Mouse (Mus musculus) heart, embryonic 14.5 days (tissue): ENCODE data around the gene Ptprd. TPM values are rescaled to one million over a fixed set of nuclear protein-coding genes. Genes with fewer than 3 reads are reported as not detected.

ENCODE experiments used
- ATAC-seq: fragments of 200-750 bp; cut with Nextera tagmentation; 2 replicates; pipeline ENCODE4 v1.8.0; 2017; ENCODE audit warnings: low read depth, moderate TSS enrichment; ENCODE audit not compliant: insufficient number of reproducible peaks, insufficient read depth, low FRiP score
- H3K27ac ChIP-seq, 2 experiments: fragments of 200-500 bp in 1 of 2; fragments of 300-500 bp in 1 of 2; sonication (generic) in 1 of 2; replicated peaks in 1 of 2; 2 replicates each; pipeline ENCODE4 v1.5.1; 2012 to 2014; ENCODE audit warnings: low read depth in 2 of 2, low read length in 2 of 2, control low read depth in 1 of 2, mild to moderate bottlenecking in 1 of 2, mixed read lengths in 1 of 2; ENCODE audit not compliant: control insufficient read depth in 1 of 2, insufficient read depth in 1 of 2
- H3K27me3 ChIP-seq: fragments of 300-500 bp; sonication (generic); 2 replicates; pipeline ENCODE4 v1.6.1; 2014; ENCODE audit warnings: mild to moderate bottlenecking, low read length, control low read depth; ENCODE audit not compliant: control insufficient read depth, insufficient read depth
- H3K36me3 ChIP-seq: fragments of 300-500 bp; sonication (generic); 2 replicates; pipeline ENCODE4 v1.6.1; 2014; ENCODE audit warnings: mild to moderate bottlenecking, control low read depth, low read length, mixed read lengths; ENCODE audit not compliant: control insufficient read depth, insufficient read depth
- H3K4me1 ChIP-seq, 2 experiments: fragments of 200-500 bp in 1 of 2; fragments of 300-500 bp in 1 of 2; sonication (generic) in 1 of 2; 2 replicates each; pipeline ENCODE4 v1.6.1; 2012 to 2014; ENCODE audit warnings: low read length in 2 of 2, control low read depth in 1 of 2, mixed read lengths in 1 of 2; ENCODE audit not compliant: control insufficient read depth in 2 of 2, insufficient read depth in 2 of 2
- H3K4me2 ChIP-seq: fragments of 300-500 bp; sonication (generic); 2 replicates; pipeline ENCODE4 v1.6.1; 2014; ENCODE audit warnings: mild to moderate bottlenecking, low read length
- H3K4me3 ChIP-seq, 2 experiments: fragments of 200-500 bp in 1 of 2; fragments of 300-500 bp in 1 of 2; sonication (generic) in 1 of 2; 2 replicates each; pipeline ENCODE4 v1.5.1; 2012 to 2014; ENCODE audit warnings: low read length in 2 of 2, mild to moderate bottlenecking in 2 of 2, control low read depth in 1 of 2, low read depth in 1 of 2, moderate library complexity in 1 of 2; ENCODE audit not compliant: control insufficient read depth in 1 of 2, insufficient read depth in 1 of 2
- H3K9ac ChIP-seq: fragments of 300-500 bp; sonication (generic); 2 replicates; pipeline ENCODE4 v1.6.1; 2014; ENCODE audit warnings: mild to moderate bottlenecking, low read length
- H3K9me3 ChIP-seq: fragments of 300-500 bp; sonication (generic); 2 replicates; pipeline ENCODE4 v1.6.1; 2016; ENCODE audit warnings: low read length, control low read depth; ENCODE audit not compliant: control insufficient read depth
- WGBS: fragments of 180-500 bp; shearing (Covaris S2); extraction: QIAGEN DNeasy Blood & Tissue Kit; methylation state at CpG from one replicate; pipeline ENCODE4 v1.1.7; 2014; 5-methylcytosine and 5-hydroxymethylcytosine counted together
- polyA plus RNA-seq: library from polyadenylated mRNA; unstranded; fragments of >200 nt; fragmentation: Nextera tagmentation; extraction: Ambion mirVana; gene quantifications from 2 replicates; pipeline ENCODE4 v1.2.1, GENCODE M21; 2014

Ptprd gene
- polyA plus RNA-seq, 1 experiment from 2014 or later = 21.8 TPM

- no peaks in the 10 kb centered on the region for H3K9me3 ChIP-seq
- H3K4me2 ChIP-seq = no peak overlapping the region
- no peak overlapping the region for H3K4me3 ChIP-seq
- WGBS = 59% methylated on average over 1 of the region's 1 CpGs
- no peak overlapping the region for H3K9ac ChIP-seq
- no peak for ATAC-seq
- no peaks in the 10 kb centered on the region for H3K36me3 ChIP-seq
- H3K27me3 ChIP-seq = no peaks in the 10 kb centered on the region
- no peaks in the 10 kb centered on the region for H3K4me1 ChIP-seq
- no peak overlapping the region for H3K27ac ChIP-seq
Observed at GRCm38 (mm10) chr4:77249801-77250200, 962.0 kb downstream of the Ptprd start.

GRCm38 (mm10) chr4:77248918-77249317, 962.8 kb downstream of the Ptprd start:
- ATAC-seq = no peak
- 68% methylated on average over 1 of the region's 1 CpGs for whole genome bisulfite sequencing
- no peaks in the 10 kb centered on the region for H3K36me3 ChIP-seq
- H3K27me3 ChIP-seq = no peaks in the 10 kb centered on the region
- H3K4me3 ChIP-seq = no peak overlapping the region
- H3K27ac ChIP-seq = no peak overlapping the region
- H3K9ac ChIP-seq = no peak overlapping the region
- H3K4me1 ChIP-seq = no peaks in the 10 kb centered on the region
- H3K4me2 ChIP-seq = no peak overlapping the region
- H3K9me3 ChIP-seq = no peaks in the 10 kb centered on the region

- 75% methylated on average over 6 of the region's 6 CpGs for WGBS
- H3K4me1 ChIP-seq = no peaks in the 10 kb centered on the region
- H3K27me3 ChIP-seq = no peaks in the 10 kb centered on the region
- H3K36me3 ChIP-seq = no peaks in the 10 kb centered on the region
- H3K4me3 ChIP-seq = no peak overlapping the region
- H3K9me3 ChIP-seq = no peaks in the 10 kb centered on the region
- no peak for ATAC-seq
- no peak overlapping the region for H3K4me2 ChIP-seq
- no peak overlapping the region for H3K9ac ChIP-seq
- H3K27ac ChIP-seq = no peak overlapping the region
Observed at GRCm38 (mm10) chr4:77241852-77242455, 969.8 kb downstream of the Ptprd start.

GRCm38 (mm10) chr4:77238144-77238543, 973.6 kb downstream of the Ptprd start:
- Histone ChIP-seq H3K27me3 (no peaks in the 10 kb centered on the region), H3K9me3 (no peaks in the 10 kb centered on the region), H3K4me1 (no peaks in the 10 kb centered on the region), H3K9ac (no peak overlapping the region), H3K27ac (no peak overlapping the region), H3K4me3 (no peak overlapping the region), H3K36me3 (no peaks in the 10 kb centered on the region), H3K4me2 (no peak overlapping the region)
- WGBS = 71% methylated on average over 1 of the region's 1 CpGs
- ATAC-seq = no peak

DNA sequence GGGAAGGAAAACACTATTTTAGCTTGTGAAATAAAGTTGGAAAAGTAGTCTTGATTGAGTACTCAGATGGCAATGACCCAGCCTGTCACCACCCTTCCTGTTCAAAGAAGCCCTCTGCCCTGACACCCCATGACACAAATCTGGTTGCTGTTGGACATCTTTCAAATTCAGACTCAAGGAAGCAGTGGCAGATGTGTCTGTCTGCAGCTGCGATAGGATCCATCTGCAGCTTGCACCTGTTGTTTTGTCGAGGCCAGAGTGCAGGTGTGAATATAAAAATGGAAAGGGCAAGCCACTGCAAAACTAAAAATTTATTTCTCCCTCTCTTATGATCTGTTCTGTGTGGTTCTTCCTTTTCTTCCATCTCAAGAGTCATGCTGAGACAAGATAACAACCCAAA, 978.5 kb downstream of the Ptprd start:
- H3K27me3 ChIP-seq = no peaks in the 10 kb centered on the region
- no peaks in the 10 kb centered on the region for H3K9me3 ChIP-seq
- H3K4me1 ChIP-seq = no peaks in the 10 kb centered on the region
- H3K9ac ChIP-seq = no peak overlapping the region
- H3K4me2 ChIP-seq = no peak overlapping the region
- WGBS = 71% methylated on average over 2 of the region's 2 CpGs
- no peaks in the 10 kb centered on the region for H3K36me3 ChIP-seq
- no peak overlapping the region for H3K27ac ChIP-seq
- ATAC-seq = no peak
- no peak overlapping the region for H3K4me3 ChIP-seq

DNA sequence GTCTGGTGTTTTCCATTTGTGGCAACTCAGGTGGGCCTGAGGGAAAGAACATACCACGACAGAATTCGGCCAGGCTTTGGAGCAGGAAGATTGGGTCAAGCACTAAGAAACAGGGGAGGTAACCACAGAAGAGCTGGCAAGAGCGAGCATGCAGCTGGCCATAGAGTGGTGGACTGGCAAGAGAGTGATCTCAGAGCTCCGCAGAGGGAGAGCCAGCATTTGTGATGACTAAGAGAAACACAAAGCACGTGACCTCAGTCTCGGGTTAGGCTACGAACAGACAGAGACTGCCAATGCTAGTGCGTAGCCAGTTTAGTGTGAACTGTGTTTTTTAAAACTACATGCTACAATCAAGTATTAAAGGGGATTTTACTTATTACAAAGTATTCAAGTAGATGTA, 1042.9 kb downstream of the Ptprd start:
- H3K4me2 ChIP-seq = no peak overlapping the region
- no peaks in the 10 kb centered on the region for H3K36me3 ChIP-seq
- H3K4me1 ChIP-seq = no peaks in the 10 kb centered on the region
- no peaks in the 10 kb centered on the region for H3K27me3 ChIP-seq
- no peaks in the 10 kb centered on the region for H3K9me3 ChIP-seq
- ATAC-seq = no peak
- 78% methylated on average over 8 of the region's 8 CpGs for WGBS
- no peak overlapping the region for H3K9ac ChIP-seq
- no peak overlapping the region for H3K4me3 ChIP-seq
- no peak overlapping the region for H3K27ac ChIP-seq

DNA sequence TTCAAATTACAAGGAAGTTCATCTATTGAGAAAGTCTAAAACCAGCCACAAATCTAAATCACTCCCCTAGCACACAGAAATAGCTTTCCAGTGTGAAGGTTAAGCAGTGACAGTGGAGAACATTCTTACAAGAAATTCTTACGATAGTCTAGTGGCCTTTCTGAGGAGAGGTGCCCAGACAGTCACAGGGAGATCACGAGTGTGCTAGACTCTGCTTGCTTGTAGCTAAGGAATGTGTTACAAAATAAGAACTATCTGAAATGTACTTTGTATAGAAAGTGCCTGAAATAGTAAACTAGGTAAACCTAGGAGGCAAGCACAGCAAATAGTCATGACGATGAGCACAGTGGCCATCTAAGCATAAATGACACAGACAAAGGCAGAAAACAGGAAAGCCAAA, 1054.2 kb downstream of the Ptprd start:
- no peak overlapping the region for H3K27ac ChIP-seq
- H3K4me3 ChIP-seq = no peak overlapping the region
- H3K36me3 ChIP-seq = no peaks in the 10 kb centered on the region
- no peaks in the 10 kb centered on the region for H3K9me3 ChIP-seq
- WGBS = 48% methylated on average over 3 of the region's 3 CpGs
- H3K27me3 ChIP-seq = no peaks in the 10 kb centered on the region
- H3K4me1 ChIP-seq = no peaks in the 10 kb centered on the region
- ATAC-seq = no peak
- no peak overlapping the region for H3K4me2 ChIP-seq
- H3K9ac ChIP-seq = no peak overlapping the region

DNA sequence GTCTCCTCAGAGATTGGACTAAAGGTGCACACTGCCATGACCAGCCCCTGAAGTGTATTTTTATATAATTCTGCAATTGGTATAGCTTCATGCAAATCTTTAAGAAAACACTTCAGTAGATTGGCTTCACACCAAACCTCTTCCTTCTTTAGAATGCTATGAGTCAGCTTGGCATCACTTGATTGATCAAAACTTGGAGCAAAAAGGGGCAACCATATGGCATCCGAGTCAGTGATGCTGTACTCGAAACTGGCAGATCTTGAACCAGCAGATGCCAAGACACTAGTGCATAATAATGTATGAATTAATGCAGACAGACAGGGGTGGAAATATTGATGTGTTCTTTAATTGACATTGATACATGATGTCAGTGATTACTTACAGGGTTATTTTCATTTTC, 1056.2 kb downstream of the Ptprd start:
- WGBS = 71% methylated on average over 2 of the region's 2 CpGs
- H3K9ac ChIP-seq = no peak overlapping the region
- no peak overlapping the region for H3K4me3 ChIP-seq
- no peaks in the 10 kb centered on the region for H3K36me3 ChIP-seq
- no peak overlapping the region for H3K4me2 ChIP-seq
- no peaks in the 10 kb centered on the region for H3K9me3 ChIP-seq
- H3K27me3 ChIP-seq = no peaks in the 10 kb centered on the region
- no peak for ATAC-seq
- no peaks in the 10 kb centered on the region for H3K4me1 ChIP-seq
- H3K27ac ChIP-seq = no peak overlapping the region
